Mouse (Mus musculus) forebrain, embryonic 12.5 days (tissue): ENCODE data around the gene Hmga1b. TPM values are rescaled to one million over a fixed set of nuclear protein-coding genes. Genes with fewer than 3 reads are reported as not detected.
"Not testable (repeated sequence)": the region's sequence is repeated elsewhere in the genome, so short reads cannot be mapped to it uniquely, and the experiment has no call there.

Experiments used
- ATAC-seq: fragments of 200-750 bp; cut with Nextera tagmentation; 2 replicates; pipeline ENCODE4 v1.8.0; 2017; ENCODE audit warnings: moderate TSS enrichment; ENCODE audit not compliant: low FRiP score
- H3K27ac ChIP-seq: fragments of 300-500 bp; sonication (generic); 2 replicates; pipeline ENCODE4 v1.5.1; 2016; ENCODE audit warnings: mild to moderate bottlenecking
- H3K27me3 ChIP-seq: fragments of 300-500 bp; sonication (generic); 2 replicates; pipeline ENCODE4 v1.6.1; 2016; ENCODE audit warnings: mild to moderate bottlenecking
- H3K36me3 ChIP-seq: fragments of 300-500 bp; sonication (generic); replicated peaks from 2 replicates; pipeline ENCODE4 v1.6.1; 2016; ENCODE audit warnings: mild to moderate bottlenecking
- H3K4me1 ChIP-seq: fragments of 300-500 bp; sonication (generic); 2 replicates; pipeline ENCODE4 v1.6.1; 2016
- H3K4me2 ChIP-seq: fragments of 300-500 bp; sonication (generic); 2 replicates; pipeline ENCODE4 v1.6.1; 2016; ENCODE audit warnings: mild to moderate bottlenecking, moderate library complexity
- H3K4me3 ChIP-seq: fragments of 300-500 bp; sonication (generic); replicated peaks from 2 replicates; pipeline ENCODE4 v1.5.1; 2016; ENCODE audit warnings: mild to moderate bottlenecking
- H3K9ac ChIP-seq: fragments of 300-500 bp; sonication (generic); 2 replicates; pipeline ENCODE4 v1.6.1; 2016; ENCODE audit warnings: mild to moderate bottlenecking
- H3K9me3 ChIP-seq: fragments of 300-500 bp; sonication (generic); 2 replicates; pipeline ENCODE4 v1.6.1; 2016
- WGBS: fragments of 180-500 bp; shearing (Covaris S2); methylation state at CpG from one replicate; pipeline ENCODE4 v1.1.7; 2016; 5-methylcytosine and 5-hydroxymethylcytosine counted together
- polyA plus RNA-seq: library from polyadenylated mRNA; unstranded; fragments of >200 nt; fragmentation: Nextera tagmentation; extraction: Ambion mirVana; gene quantifications from 2 replicates; pipeline ENCODE4 v1.2.1, GENCODE M21; 2016

Hmga1b gene
- polyA plus RNA-seq, 1 experiment from 2014 or later: 5.2 TPM

DNA sequence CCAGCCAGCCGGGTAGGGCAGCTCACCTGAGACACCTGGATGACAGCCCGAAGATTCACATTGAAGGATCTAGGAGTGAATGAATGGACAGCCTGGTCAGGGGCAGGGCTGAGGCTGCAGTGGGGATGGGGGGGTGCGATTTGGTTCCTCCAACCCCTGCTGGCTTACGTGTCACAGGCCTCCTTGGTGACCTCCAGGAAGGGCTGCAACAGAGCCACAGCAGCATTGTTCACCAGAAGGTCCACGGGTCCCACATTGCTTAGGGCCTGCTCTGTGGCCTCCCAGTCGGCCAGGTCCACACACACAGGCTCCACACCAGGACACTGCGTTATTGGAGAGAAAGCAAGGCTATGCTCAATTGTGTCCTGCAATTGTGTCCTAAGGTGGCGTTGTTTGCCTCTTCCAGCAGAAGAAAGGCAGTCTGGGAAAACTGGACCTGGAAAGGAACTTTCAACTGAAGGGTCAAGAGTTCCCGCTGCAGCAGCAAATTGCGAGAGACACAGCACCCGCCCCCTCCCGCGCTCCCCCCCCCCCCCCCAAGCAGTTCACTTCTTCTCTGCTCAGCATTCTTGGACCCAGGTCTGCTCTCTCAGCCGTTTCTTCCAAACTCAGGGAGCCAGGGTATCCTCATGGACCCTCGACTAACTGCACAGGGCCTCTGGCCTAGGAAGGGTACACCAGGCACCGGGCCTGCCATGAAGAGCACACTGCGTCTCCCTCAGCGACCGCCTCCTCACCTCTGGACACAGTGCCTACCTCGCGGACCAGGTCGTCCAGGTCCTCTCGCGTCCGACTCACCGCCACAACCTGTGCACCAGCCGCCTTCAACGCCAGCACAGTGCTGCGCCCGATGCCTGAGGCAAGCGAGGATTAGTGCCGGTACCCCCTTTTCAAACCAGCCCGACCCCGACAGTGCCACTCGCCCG is 36.1 kb upstream of the Hmga1b start:
- no peaks in the 10 kb centered on the region for H3K9me3 ChIP-seq
- H3K27ac ChIP-seq: 0 out of 2 replicates have a peak overlapping the region, but pooled peaks have one; percentile 6
- 19% methylated on average over 33 of the region's 36 CpGs for WGBS
- peak; percentile 49 for ATAC-seq
- peaks cover 27% of the 10 kb centered on the region for H3K4me1 ChIP-seq
- H3K9ac ChIP-seq: peak overlapping the region; percentile 53
- no peaks in the 10 kb centered on the region for H3K36me3 ChIP-seq
- H3K27me3 ChIP-seq: peaks cover 49% of the 10 kb centered on the region
- peak overlapping the region; percentile 47 for H3K4me3 ChIP-seq
- peak overlapping the region; percentile 78 for H3K4me2 ChIP-seq

DNA sequence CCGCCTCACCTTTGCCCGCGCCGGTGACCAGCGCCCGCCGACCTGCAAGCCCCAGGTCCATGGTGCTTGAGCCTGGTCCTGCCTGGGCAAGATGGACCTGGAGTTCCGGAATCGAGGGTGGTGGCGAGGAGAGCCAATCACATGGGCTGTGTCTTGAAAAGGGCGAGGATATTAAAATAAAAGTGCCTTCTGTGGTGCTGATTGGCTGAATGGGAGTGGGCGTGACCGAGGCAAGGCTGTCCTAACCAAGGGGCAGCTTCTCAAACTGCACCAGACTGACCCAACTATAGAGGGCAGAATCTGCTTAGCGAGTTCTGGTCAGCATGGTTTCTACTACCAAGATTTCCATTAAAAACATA is 35.4 kb upstream of the Hmga1b start, which contains the start of gene Dcxr:
Gene Dcxr (minus strand): TSS at position 113 of the 359 bp plus-strand sequence.
- H3K9ac ChIP-seq: peak within 1 kb of the TSS; percentile 53
- peak within 1 kb of the TSS; percentile 78 for H3K4me2 ChIP-seq
- peaks cover 20% of the 10 kb centered on the region for H3K4me1 ChIP-seq
- 0 out of 2 replicates have a peak within 1 kb of the TSS, but pooled peaks have one; percentile 6 for H3K27ac ChIP-seq
- H3K4me3 ChIP-seq: peak within 1 kb of the TSS; percentile 47
- no peaks in the 10 kb centered on the region for H3K36me3 ChIP-seq
- no peaks in the 10 kb centered on the region for H3K9me3 ChIP-seq
- ATAC-seq: peak; percentile 87
- peaks cover 44% of the 10 kb centered on the region for H3K27me3 ChIP-seq
- WGBS: under 1% methylated on average over 14 of the region's 14 CpGs

DNA sequence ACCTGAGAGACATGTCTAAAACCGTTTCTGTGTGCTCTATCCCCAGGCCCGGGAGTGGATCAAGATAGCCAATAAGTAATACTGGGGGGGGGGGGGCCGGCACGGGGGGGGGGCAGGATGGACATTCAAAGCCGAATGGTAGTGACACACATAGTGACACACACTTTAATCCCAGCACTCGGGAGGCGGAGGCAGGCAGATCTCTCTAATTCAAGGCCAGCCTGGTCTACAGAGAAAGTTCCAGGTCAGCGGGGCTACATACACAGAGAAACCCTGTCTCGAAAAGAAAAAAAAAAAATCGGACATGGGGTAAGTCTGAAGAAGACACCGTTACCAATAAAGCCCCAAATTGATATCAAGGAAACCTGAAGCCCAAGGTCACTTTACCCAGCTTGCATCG is 35.0 kb upstream of the Hmga1b start:
- H3K36me3 ChIP-seq: no peaks in the 10 kb centered on the region
- ATAC-seq: no peak
- no peak overlapping the region for H3K4me3 ChIP-seq
- H3K9me3 ChIP-seq: no peaks in the 10 kb centered on the region
- no peak overlapping the region for H3K27ac ChIP-seq
- H3K9ac ChIP-seq: no peak overlapping the region
- H3K4me1 ChIP-seq: peaks cover 18% of the 10 kb centered on the region
- peak overlapping the region; percentile 78; the same call in 1 of the 2 replicates for H3K4me2 ChIP-seq
- H3K27me3 ChIP-seq: peaks cover 44% of the 10 kb centered on the region
- 65% methylated on average over 10 of the region's 12 CpGs for WGBS

DNA sequence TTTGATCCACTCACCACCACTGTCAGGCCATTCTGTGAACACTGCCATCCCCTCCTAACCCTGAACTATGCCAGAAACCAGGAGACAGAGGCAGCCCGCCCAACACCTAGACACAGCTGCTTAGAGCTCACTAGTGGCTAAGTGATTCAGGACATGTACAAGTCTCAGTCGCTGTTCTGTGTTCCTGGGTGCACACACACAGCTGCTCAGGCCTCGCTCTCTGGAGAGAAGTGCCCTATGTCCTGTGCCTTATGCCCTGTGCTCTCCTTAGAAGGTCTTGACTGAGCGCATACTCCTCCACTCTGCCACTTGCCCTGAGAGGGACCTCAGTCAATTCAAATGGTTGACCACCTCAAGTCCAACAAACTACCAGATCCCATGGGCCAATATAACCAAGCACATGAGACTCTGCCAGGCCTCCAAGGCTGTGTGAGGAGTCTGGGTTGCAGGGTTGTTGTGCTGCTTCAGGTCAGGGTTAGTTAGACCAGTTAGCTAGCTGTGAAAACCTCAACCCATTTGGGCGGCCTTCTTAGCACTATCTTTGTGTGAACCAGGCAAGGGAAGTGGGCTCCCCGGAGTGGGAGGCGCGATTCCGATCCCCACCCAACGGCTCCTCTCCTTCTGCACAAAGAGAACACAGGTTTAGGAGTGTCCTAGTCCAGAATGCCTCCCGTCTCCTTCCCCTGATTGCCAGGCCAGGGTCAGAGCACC is 33.9 kb upstream of the Hmga1b start:
- no peak for ATAC-seq
- Histone ChIP-seq H3K4me2 (no peak overlapping the region), H3K9me3 (no peaks in the 10 kb centered on the region), H3K9ac (no peak overlapping the region), H3K4me3 (no peak overlapping the region), H3K27me3 (peaks cover 42% of the 10 kb centered on the region), H3K36me3 (no peaks in the 10 kb centered on the region), H3K27ac (no peak overlapping the region), H3K4me1 (peaks cover 15% of the 10 kb centered on the region)
- WGBS: 72% methylated on average over 11 of the region's 11 CpGs

DNA sequence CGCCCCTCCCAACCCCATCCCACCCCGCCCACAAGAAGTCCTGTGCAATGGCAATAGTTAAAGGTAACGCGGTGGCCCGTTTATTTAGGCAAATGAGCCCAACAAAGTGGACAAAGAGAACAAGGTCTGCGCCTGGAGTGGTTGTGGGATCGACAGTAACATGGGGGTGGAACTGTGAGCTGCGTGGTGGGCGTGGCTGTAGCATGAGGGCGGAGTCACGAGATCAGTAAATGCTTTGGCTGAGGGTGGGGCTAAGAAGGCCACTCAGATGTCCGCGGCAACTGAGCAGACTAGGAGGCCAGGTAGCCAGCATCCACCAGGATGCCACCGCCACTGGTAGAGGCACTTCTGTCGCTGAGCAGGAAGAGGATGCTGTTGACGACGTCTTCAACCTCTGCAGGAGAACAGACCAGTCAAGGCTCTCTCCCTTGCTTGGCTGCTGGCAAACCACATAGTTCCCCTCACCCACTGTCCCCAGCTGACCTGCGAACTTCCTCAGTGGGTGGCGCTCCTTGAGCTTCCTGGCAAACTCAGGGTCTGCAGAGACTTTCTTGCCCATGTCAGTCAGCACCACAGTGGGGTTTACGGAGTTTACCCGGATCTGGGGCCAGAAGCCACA is 33.1 kb upstream of the Hmga1b start:
- Histone ChIP-seq H3K4me1 (peaks cover 15% of the 10 kb centered on the region), H3K4me3 (0 out of 2 replicates have a peak overlapping the region, but pooled peaks have one; percentile 5), H3K27me3 (peaks cover 42% of the 10 kb centered on the region), H3K4me2 (peak overlapping the region; percentile 31)
- H3K27ac ChIP-seq, H3K36me3 ChIP-seq, H3K9me3 ChIP-seq, H3K9ac ChIP-seq: not testable (repeated sequence)
- peak; percentile 34; the same call in 1 of the 2 replicates for ATAC-seq
- 1% methylated on average over 17 of the region's 21 CpGs for whole genome bisulfite sequencing

DNA sequence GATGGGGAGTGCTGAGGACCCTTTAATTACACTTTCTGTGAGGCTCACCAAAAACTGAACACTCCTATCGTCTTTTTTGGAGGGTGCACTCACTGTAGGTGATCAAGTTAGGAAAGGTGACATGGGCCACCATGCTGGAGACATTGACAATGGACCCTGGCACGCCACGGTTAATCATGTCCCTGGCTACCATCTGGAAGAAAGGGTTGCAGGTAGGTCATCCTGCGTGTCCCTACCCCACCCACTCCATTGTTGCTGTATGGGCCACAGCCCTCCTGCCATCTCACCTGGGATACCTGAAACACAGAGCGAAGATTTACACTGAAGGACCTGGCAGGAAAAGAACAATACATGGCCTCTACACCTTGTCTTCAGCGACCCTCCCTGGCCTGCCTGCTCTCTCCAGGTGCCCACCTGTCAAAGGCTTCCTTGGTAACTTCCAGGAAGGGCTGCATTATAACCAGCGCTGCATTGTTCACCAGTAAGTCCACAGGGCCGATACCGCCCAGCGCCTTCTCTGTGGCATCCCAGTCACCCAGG is 32.2 kb upstream of the Hmga1b start:
- Histone ChIP-seq H3K36me3 (no peaks in the 10 kb centered on the region), H3K9ac (no peak overlapping the region), H3K27me3 (peaks cover 40% of the 10 kb centered on the region), H3K4me1 (peaks cover 15% of the 10 kb centered on the region), H3K4me2 (no peak overlapping the region), H3K27ac (no peak overlapping the region), H3K9me3 (no peaks in the 10 kb centered on the region), H3K4me3 (no peak overlapping the region)
- no peak for ATAC-seq
- 89% methylated on average over 10 of the region's 10 CpGs for WGBS

DNA sequence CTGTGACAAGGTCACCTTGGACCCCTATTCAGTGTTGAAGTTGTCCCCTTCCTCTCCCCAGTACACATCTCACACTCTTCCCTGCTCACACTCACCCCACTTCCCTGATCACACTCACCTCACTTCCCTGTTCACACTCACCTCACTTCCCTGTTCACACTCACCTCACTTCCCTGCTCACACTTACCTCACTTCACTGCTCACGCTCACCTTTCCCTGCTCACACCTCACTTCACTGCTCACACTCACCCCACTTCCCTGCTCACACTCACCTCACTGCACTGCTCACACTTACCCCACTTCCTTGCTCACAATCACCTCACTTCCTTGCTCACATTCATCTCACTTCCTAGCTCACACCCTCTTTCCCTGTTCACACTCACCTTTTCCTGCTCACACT is 31.2 kb upstream of the Hmga1b start:
- no peak overlapping the region for H3K4me3 ChIP-seq
- WGBS: 91% methylated on average over 1 of the region's 1 CpGs
- no peak for ATAC-seq
- no peak overlapping the region for H3K27ac ChIP-seq
- peaks cover 32% of the 10 kb centered on the region for H3K27me3 ChIP-seq
- no peak overlapping the region for H3K9ac ChIP-seq
- no peak overlapping the region for H3K4me2 ChIP-seq
- H3K36me3 ChIP-seq: no peaks in the 10 kb centered on the region
- no peaks in the 10 kb centered on the region for H3K9me3 ChIP-seq
- peaks cover 13% of the 10 kb centered on the region for H3K4me1 ChIP-seq

DNA sequence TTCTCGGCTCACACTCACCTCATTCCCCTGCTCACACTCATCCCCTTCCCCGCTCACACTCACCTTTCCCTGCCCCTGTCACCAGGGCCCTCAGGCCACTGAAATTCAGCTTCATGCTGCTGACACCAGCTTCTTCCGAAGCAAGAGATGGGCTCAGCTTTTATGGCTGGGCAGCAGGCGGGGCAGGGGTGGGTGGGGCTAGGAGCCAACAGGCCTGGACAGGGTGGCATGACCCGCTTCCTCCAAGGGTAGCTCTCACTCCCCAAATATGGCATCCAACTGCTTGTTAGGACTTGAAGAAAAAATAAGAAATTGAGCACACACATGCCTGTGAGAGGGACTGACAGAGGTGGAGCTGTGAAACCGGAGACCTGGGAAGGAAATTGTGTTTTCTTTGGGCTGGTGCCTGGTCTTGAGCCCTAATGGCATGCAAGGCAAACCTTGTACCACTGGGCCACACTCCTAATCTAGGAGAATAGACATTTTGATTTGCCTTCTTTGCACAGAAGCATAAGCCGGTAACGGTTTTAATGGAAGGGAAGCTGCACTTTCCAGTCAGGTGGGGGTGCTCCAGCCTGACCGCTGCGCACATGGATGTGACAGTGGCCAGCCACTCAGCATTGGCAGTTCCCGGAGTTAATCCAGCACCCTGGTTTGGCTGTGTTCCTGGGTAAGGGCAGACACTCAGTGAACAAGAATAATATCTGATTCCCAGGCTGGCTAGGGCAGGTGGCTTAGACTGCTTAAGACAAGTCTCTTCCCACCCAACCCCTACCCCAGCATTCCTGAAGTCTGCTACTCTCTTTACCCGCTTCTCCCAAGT is 30.5 kb upstream of the Hmga1b start, which contains the start of gene Cbr2:
Gene Cbr2 (minus strand): TSS at position 257 of the 823 bp plus-strand sequence.
- Histone ChIP-seq H3K27ac (no peak within 1 kb of the TSS), H3K4me1 (peaks cover 6% of the 10 kb centered on the region; the same call in 1 of the 2 replicates), H3K9ac (no peak within 1 kb of the TSS), H3K36me3 (no peaks in the 10 kb centered on the region), H3K4me3 (no peak within 1 kb of the TSS), H3K9me3 (no peaks in the 10 kb centered on the region), H3K4me2 (no peak within 1 kb of the TSS), H3K27me3 (peaks cover 32% of the 10 kb centered on the region)
- WGBS: 79% methylated on average over 12 of the region's 12 CpGs
- ATAC-seq: no peak

DNA sequence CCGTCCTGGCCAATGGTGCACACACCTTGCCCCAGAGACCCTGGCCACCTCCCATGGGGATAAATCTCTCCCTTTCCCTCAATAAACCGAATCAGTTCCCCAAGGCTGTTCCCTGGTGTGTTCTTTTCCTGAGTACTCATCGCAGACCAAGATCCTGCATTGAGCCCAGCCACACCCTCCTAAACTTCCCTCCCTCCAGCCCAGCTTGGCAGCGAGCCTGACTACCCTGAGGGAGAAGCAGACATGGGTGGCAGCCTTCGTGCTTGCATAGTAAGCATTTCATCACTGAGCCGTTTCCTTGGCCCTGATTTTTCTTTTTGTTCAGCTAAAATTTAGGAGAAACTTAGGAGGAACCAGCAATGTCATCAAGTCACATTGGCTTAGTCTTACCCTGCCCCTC is 29.1 kb upstream of the Hmga1b start:
- WGBS: 70% methylated on average over 6 of the region's 6 CpGs
- no peaks in the 10 kb centered on the region for H3K36me3 ChIP-seq
- no peak overlapping the region for H3K27ac ChIP-seq
- no peak overlapping the region for H3K4me3 ChIP-seq
- H3K27me3 ChIP-seq: peaks cover 26% of the 10 kb centered on the region
- H3K4me1 ChIP-seq: peaks cover 4% of the 10 kb centered on the region; the same call in 1 of the 2 replicates
- ATAC-seq: no peak
- H3K9me3 ChIP-seq: no peaks in the 10 kb centered on the region
- no peak overlapping the region for H3K9ac ChIP-seq
- H3K4me2 ChIP-seq: no peak overlapping the region

DNA sequence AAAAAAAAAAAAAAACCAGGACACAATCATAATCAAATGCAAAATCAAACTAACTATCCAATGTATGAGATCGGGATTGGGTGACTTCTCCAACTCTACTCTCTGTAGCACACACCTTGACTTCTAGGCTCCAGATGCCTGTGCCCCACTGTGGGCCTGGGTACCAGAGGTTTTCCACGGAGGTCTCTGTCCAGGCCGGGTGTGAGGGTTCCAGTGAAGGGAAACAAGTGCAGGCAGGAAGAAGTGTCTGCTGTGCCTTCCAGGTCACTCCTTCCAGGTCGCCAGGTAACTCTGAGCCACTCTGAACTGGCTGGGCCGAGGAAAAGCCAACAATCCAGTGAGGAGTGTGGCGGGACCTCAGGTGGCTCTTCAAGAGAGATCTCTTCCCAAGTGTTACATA is 26.2 kb upstream of the Hmga1b start:
- WGBS: 76% methylated on average over 6 of the region's 6 CpGs
- H3K36me3 ChIP-seq: no peaks in the 10 kb centered on the region
- ATAC-seq: no peak

DNA sequence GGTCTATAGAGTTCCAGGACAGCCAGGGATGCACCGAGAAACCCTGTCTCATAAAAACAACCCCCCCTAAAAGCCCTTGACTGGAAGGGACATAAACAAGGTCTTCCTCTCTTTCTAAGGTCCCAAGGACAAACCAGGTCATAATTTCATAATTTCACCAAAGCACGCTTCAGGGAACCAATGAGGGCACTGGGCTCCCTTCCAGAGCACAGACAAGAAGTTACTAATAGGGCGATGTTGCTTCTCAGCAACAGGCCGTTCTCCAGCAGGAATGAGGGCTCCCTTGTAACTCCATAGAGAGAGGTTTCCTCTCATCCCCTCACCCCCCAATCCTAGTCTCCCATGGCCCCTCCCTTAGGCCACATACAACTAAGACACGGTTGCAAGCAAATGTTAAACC is 21.6 kb upstream of the Hmga1b start:
- Histone ChIP-seq H3K36me3 (no peaks in the 10 kb centered on the region), H3K9ac (no peak overlapping the region), H3K4me2 (no peak overlapping the region), H3K27ac (no peak overlapping the region), H3K4me1 (no peaks in the 10 kb centered on the region), H3K9me3 (no peaks in the 10 kb centered on the region), H3K27me3 (no peaks in the 10 kb centered on the region), H3K4me3 (no peak overlapping the region)
- 89% methylated on average over 5 of the region's 5 CpGs for WGBS
- no peak for ATAC-seq

More for the DNA sequence above, 26.2 kb upstream of the Hmga1b start:
- H3K4me3 ChIP-seq: no peak overlapping the region
- H3K9ac ChIP-seq: no peak overlapping the region
- no peak overlapping the region for H3K27ac ChIP-seq
- H3K9me3 ChIP-seq: no peaks in the 10 kb centered on the region
- H3K4me1 ChIP-seq: no peaks in the 10 kb centered on the region
- H3K27me3 ChIP-seq: peaks cover 10% of the 10 kb centered on the region
- H3K4me2 ChIP-seq: no peak overlapping the region
